Mouse (Mus musculus): ENCODE results near the gene Olfr1418. TPM values are rescaled to one million over a fixed set of nuclear protein-coding genes. Genes with fewer than 3 reads are reported as not detected.
"Not testable (repeated sequence)": the region's sequence is repeated elsewhere in the genome, so short reads cannot be mapped to it uniquely, and the experiment has no call there.

Gene Olfr1418
- not detected for total RNA-seq (2022)

DNA sequence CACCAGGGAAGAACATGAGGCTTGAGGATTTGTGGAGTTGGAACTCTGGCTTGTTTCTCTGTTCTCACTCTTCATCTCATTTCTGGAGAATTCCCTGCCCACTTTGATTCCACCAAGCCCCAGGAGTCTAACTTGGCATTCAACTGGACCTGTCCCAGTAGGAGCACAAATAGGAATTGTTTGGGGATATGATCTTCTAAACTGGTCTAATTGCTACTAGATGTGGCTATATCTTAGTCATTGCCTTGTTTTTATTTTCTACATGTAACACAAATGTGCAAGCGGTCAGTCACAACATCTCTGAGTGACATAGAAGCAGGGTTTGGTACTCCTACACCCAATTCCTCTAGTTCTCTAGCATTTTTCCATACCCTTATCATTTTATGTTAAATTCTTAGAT, at the start of gene Olfr1418:
Olfr1418 (minus strand) TSS at position 101 of the 400 bp plus-strand sequence.
- DNase-seq (ENCODE audit: low spot score), result no peak

DNA sequence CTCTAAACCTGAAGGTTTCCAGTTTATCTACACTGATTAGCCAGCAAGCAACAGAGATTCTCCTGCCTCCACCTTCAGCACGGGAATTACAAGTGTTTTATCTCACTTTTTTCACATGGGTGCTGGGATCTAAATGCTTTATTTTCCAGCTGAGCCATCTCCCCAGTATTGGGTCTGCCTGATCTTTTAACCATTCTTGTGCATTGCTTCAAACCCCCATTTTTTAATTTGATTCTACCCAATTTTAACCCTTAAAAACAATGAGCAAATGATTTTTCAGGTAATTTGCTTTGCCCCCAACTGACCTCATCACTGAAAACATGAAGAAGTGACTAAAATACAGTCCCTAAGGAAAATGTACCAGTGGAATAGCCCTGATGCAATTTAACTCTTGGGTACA, 25.4 kb upstream of the Olfr1418 start, which contains the start of gene Olfr1420:
Olfr1420 (plus strand) TSS at position 301 of the 400 bp plus-strand sequence.
- no peak for DNase-seq (ENCODE audit: low spot score)

DNA sequence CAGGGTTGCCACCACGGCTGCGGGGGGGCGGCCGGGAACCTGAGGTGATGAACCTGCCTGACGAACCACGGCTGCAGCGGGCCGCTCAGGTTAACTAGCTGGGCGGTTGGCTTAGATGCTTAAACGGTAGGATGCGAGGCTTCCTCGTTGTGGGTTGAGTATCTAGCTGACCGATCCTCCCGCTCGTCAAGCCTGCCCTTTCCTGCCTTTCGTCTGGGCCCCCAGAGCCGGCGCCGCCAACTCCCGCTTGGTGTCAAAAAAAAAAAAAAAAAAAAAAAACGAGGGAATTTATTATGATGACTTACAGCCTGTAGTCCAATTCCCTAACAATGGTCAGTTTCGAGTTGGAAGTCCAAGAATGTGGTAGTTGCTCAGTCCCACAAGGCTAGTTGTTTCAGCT, 17.5 kb upstream of the Olfr1418 start:
- not testable (repeated sequence) for DNase-seq (ENCODE audit: low spot score)

DNA sequence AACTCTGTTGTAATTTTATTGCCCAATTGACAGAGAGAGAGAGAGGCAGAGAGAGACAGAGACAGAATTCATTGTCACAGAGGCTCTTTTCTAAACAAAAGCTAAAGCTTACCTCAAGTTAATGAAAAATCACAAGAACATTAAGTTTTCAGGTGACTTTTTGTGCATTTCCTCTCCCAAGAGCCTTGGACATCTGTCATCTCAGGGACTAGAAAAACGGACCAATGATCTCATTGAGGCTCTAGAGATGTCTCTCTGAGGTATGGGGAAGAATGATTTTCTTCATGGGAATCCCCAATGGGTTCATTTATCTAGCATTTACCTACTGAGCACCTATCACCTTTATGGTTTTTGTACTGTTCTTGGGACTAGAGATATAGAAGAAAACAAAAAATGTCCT, 14.1 kb upstream of the Olfr1418 start, which contains the start of gene Olfr1419:
Olfr1419 (minus strand) TSS at position 101 of the 400 bp plus-strand sequence.
- DNase-seq (ENCODE audit: low spot score), result no peak

DNA sequence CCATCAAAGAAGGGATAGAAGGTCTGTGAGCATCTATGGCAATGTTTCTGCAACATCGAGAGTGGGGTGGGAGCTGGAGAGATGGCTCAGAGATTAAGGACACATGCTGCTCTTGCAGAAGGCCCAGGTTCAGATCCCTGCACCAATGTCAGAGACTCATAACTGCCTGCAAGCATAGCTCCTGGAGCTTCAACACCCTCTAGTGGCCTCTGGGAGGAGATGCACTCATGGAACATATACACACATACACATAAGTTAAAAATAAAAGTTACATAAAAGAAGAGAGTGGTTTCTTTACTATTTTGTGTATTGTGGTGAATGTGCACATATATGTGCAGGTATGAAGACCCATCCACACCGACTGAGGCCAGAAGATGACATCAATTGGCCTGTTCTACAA, 7.0 kb upstream of the Olfr1418 start:
- no peak for DNase-seq (ENCODE audit: low spot score)

DNA sequence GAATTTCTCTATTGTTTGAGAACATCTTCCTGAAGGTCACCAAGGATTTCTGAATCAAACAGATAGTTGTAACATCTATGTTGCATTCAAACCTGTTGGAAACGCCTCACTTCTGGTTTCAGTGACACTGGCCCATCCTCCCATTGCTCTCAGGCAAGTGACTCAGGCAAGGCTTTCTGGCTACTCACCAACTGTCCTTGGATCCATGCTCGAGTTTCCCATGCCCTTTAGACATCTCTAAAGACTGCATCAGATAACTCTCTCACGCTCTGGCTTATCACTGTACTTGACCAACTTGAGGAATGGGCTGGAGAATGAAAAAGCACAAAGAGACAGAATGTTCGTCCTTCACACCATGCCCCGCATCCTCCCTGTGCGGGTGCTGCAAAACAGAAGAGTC, 4.4 kb downstream of the Olfr1418 start:
- DNase-seq (ENCODE audit: low spot score), result no peak

DNA sequence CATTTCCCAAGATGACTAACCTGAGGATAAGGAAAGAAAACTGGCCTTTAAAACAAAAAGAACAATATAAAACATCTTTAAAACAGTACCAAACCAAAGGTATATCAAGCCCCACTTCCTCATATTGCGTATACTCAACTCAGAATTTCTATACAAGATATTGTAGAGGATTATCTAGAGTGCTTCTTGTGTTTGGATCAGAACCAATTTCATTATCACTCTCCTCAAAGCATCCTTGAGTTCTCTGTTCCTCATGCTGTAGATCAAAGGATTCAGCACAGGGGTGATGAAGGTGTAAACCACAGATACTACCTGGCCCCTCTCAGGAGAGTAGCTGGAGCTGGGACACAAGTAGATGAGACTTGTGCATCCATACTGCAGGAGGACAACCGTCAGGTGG, 6.0 kb downstream of the Olfr1418 start:
- DNase-seq (ENCODE audit: low spot score), result no peak

DNA sequence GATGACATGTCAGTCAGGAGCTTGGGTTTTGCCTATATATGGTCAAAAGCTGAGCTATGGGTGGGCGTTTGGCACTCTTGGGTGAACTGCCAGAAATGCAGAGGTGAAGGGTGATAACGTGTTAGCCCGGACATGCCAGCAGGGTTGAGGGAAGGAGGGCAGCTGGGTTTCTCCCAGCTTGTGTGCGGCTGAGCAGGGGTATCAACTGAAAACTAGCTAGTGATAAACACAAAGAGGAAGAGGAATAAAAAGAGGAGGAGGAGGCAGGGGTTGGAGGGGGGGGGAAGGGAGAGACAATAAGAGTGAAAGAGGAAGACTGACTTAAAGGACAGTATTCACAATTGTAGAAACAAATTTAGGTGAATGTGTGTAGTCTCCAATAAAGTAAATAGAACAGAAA, 8.2 kb downstream of the Olfr1418 start:
- DNase-seq (ENCODE audit: low spot score), result no peak

DNA sequence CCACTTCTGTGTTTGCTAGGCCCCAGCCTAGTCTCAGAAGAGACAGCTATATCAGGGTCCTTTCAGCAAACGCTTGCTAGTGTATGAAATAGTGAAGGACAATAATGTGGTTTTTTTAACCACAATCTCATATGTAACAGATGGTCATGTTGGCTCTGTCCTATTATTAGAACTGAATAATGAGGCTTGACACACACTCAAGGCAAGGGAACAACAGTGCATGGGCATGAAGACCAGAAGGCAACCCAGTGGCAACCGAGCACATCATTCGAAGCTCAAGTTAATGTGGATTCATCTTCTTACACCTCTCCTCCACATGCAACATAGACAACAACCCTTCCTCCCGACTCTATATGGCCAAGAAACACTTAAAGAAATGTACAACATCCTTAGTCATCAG, 14.5 kb downstream of the Olfr1418 start:
- no peak for DNase-seq (ENCODE audit: low spot score)

DNA sequence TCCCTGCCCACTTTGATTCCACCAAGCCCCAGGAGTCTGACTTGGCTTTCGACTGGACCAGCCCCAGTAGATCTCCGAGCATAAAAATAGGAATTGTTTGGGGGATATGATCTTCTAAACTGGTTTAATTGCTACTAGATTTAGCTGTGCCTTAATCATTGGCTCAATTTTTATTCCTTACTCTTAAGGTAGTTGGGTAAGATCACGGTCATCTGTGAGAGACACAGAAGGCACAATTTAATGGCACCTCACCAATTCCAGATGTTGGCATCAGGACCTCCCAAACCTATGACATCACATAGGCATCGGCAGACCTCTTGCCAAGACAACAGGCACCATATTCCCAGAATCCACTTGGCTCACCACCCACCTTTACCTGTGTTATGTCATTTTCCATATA, 21.7 kb downstream of the Olfr1418 start, which contains the start of gene Olfr1417:
Olfr1417 (minus strand) TSS at position 101 of the 400 bp plus-strand sequence.
- DNase-seq (ENCODE audit: low spot score), result no peak

DNA sequence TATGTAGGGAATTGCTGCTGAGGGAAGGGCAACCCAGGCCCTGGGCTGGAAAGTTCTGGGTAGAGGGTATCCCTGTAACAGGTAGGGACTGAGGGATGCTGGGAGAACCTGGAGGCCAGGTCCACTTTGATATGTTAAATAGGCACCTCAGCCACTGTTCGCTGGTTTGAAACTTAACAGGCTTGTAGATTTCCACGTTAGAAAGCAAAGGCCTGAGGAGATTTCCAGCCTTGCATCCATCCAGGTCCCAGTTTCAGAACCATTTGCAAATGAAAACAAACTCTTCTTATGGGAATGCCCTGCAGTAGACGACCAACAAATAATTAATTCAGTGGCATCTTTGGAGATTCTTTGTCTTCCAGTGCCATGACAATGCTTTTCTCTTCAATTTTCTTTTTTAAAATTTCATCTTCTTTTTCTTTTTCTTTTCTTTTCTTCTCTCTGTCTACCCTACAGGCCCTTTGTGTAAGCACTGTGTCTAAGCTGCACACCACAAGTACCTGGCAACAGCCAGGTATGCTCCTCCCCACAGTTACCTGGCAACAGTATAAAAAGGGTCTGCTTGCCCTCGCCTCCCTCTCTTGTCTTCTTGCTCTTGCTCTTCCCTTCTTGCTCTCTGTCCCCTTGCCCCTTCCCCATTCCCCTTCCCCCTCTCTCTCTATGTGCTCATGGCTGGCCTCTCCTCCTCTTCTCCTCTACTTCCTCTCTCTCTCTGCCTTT, 37.4 kb downstream of the Olfr1418 start:
- no peak for DNase-seq (ENCODE audit: low spot score)

DNA sequence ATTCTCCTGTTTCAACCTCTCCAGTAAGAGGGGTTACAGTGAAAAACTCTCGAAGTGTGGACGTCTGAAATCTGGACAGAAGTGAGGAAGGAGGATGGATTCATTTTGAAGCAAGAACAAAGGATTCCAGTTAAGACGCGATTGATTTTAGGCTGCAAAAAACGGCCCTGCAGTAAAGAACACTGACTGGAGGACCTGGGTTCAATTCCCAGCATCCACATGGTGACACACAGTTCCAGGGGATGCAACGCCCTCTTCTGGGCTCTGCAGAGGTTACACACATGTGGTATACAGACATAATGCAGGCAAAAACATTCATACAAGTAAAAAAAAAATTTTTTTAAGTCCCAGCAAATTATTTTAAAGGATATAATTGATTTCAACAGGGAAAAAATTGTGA, 40.7 kb downstream of the Olfr1418 start:
- DNase-seq (ENCODE audit: low spot score), result no peak

DNA sequence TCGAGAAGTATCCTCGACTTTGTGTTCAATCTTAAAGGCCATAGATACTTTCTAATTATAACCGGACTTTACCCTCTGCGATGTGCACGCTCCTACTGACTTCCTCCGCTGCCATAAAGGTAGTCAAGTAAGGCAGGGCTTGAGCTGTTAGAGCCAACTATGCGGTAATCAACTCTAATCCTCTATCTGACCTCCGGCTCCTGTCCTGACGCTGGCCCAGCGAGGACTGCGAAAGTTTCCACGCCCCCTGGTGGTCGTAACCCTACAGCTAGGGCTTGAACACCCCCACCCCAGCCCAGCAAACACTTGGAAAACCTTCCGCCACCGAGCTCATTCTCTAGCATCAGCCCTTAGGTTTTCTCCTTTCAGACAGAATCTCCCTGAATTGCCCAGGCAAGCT, 41.1 kb downstream of the Olfr1418 start:
- peak; percentile 85 for DNase-seq (ENCODE audit: low spot score)

DNA sequence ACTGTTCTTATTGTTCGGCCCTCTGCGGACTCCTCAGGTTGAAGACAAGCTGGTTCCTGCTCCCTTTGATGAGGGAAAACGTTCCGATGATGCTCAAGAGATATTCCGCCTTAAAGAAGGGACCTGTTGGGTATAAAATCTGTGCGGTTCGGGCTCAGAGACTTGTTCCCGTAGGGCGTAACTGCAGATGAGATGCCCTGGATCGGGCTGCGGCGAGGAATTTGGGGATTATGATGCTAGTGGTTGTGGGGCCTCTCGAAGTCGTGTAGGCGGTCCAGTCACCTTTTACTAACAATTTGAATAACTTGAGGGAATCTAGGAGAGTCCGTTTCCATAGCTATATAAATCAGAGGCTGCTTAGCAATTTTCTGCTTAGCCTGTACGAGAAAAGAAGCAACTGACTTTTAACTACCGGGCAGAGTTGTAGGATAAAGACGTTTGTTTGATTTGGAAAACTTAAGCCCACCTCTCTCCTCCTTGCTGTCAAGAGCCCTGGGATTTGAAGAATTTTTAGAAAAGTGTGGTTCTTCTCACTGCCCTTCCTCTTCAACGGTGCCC, 41.6 kb downstream of the Olfr1418 start, which contains the start of gene Stx3:
Stx3 (minus strand) TSS at position 261 of the 558 bp plus-strand sequence.
- no peak for DNase-seq (ENCODE audit: low spot score)

DNA sequence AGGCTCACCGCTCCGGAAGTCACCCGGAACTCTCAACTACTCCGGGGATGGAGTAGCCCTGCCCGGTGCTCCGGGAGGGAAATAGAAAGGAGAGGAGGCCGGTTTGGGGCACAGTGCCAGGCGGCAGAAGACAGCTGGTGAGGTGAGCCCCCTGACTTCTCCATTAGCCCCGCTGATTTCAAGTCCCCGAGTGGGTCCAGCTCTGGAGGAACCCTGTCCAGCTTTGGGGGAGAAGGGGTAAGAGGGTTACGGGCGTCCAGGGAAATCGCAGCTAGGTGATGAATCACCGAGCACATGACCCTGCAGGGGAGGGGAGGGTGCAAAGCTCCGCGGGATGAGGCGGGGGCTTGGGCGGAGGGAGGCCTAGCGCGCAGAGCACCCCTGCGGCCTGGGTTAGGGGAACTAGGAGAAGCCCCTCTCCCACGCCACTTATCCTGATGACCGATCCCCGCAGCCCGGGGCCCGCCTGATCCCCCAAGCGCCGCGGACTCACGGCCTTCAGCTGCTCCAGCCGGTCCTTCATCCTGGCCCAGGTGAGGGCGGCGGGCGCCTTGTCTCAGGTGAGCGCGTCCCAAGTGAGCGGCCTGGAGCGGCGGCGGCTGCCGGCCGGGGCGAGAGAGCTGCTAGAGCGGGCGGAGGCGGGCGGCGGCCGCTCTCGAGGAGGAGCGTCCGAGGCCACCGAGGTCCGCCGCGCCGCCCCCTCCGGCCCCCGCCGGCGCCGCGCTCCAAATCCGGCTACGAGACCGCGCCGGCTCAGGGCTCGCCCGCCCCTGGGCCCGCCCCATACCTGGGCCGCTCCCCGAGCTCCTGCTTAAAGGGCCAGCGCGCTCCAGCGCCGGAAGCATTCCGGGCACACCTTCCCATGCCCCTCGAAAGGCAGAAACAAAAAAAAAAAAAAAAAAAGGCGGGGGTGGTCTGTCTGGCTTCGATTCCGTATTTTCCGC, 42.4 kb downstream of the Olfr1418 start:
- DNase-seq (ENCODE audit: low spot score), result peak; percentile 35

DNA sequence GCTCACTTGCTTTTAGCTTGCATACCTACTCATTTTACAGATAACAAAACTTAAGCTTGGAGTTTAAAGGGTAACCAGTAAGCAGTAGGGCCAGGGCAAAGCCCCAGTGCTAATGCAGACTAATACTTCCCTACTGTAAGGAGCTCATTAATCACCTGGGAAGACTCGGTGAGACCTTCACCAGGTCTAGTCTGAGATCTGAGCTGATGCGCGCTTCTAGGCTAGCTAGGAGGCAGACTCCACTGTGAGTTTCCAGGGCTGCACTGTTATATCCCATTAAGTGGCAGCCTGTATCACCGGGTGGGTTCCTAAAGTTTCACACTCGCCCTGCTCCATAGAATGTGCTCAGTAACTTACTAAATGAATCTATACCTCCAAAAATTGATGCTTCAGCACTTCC, 43.3 kb downstream of the Olfr1418 start:
- no peak for DNase-seq (ENCODE audit: low spot score)

DNA sequence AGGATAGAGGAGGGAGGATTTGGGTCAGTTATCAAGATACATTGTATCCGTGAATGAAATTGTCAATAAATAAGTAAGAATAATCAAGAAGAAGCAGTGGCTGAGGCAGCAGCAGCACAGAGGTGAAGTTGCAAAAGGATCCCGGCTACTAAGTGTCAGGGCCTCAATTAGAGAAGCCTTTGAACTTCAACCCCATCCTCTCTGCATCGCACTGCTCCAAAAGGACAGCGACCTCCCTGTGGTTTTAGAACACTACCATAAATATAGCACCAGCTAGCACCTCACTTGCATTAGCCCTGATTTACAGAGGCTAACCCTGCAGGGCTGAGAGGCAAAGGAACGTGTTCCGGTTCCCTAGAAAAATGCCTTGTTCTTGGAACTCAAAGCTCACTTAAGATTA, 44.2 kb downstream of the Olfr1418 start:
- DNase-seq (ENCODE audit: low spot score), result no peak

DNA sequence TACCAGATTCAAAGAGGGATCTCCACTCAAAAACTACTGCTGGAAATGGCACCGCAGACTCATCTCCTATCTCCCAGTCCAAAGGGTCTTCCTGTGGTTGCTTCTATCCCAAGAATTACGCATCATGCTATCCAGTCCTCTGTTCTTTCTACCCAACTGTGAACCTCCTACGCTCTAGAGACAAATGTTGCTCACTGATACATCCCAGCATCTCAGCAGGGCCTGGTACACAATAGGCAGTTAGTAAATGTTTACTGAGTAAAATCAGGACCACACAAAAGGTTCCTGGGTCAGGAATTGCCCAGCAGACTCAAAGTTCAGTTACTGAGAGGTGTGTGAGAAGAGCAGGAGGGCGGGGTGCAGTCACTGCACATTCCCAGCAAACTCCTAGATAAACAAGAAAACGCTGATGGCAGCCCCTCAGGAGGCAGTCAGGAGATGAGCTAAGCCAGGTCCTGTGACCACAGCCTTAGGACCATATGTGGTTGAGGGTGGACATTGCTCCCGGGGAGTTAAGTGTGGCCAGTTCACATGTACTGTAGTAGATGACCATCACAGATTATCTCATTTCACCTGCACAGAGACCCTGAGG, 46.0 kb downstream of the Olfr1418 start:
- DNase-seq (ENCODE audit: low spot score), result no peak

DNA sequence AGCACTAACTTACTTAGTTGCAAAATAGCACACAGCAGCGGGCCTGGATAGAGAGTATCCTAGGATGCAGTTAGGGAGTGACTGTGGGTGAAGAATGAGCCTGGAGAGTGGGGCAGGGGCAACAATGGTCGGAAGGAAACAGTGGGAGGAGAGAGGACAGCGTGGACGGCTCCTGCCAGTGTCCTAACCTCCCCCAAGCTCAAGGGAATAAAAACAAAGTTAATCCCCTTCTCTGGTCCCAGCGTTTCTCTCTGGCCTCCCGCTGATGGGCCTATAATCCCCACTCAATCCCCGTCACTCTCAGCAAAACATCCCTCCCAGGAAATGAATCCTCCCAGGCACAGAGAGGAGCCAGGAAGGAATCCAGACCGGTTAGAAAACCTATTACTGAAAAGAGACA, 47.2 kb downstream of the Olfr1418 start:
- DNase-seq (ENCODE audit: low spot score), result peak; percentile 49

DNA sequence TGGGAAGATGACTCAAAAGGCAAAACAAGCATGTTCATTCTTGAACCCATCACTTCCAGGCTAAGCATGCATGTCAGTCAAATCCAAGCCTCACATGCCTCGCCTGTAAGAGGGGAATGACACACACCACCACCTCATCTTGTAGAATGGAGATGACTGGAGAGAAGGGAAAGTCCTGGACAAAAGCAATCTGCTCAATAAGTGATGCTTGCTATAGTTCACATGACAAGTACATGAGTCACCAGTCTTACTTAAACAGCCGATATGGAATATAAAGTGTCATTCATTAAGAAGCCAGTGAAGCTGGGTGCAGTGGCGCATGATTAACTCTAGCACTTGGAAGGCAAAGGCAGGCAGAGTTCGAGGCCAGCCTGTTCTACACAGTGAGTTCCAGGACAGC, 47.7 kb downstream of the Olfr1418 start:
- DNase-seq (ENCODE audit: low spot score), result no peak

DNA sequence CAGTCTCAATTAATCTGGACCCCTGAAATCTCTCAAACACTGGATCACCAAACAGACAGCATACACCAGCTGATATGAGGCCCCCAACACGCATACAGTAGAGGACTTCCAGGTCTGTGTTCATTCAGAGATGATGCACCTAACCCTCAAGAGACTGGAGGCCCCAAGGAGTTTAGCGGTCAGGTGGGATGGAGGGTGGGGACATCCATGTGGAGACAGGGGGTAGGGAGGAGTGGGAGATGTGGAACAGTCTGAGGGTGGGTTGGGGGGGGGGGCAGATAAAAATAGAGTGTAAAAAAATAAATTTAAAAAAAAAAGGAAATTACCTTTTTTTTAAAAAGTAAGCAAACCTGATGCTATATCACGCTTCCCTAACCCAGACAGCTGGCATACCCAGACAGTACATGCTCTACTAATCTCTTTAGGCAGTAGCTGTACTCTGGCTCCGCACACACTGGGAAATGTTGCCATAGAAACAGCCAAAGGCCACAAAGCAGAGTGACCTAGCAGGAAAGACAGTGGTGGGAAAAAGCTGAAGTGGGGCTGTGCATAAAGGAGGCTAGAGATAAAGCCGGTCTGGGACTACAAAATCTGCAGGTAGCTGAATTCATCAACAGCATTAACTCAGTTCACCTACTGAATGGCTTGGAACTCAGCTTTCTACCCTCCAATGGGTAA, 49.0 kb downstream of the Olfr1418 start:
- DNase-seq (ENCODE audit: low spot score), result no peak

Measured in heart, adult 8-10 months (tissue).